Mouse (Mus musculus) kidney, postnatal 0 days (tissue): ENCODE results near the gene Upf3b. TPM values are rescaled to one million over a fixed set of nuclear protein-coding genes. Genes with fewer than 3 reads are reported as not detected.
"Not testable (repeated sequence)": the region's sequence is repeated elsewhere in the genome, so short reads cannot be mapped to it uniquely, and the experiment has no call there.

Source experiments
- ATAC-seq: fragments of 200-750 bp; cut with Nextera tagmentation; replicated peaks from 2 replicates; pipeline ENCODE4 v1.8.0; 2017; ENCODE audit warnings: low read depth, moderate number of reproducible peaks, moderate TSS enrichment, moderate library complexity; ENCODE audit not compliant: low FRiP score
- DNase-seq: peaks from one replicate; pipeline ENCODE4 v3.0.0-alpha.2; 2016; ENCODE audit warnings: low spot score
- H3K27ac ChIP-seq: fragments of 300-500 bp; sonication (generic); 2 replicates; pipeline ENCODE4 v1.5.1; 2014; ENCODE audit warnings: mild to moderate bottlenecking
- H3K27me3 ChIP-seq: fragments of 300-500 bp; sonication (generic); 2 replicates; pipeline ENCODE4 v1.6.1; 2014; ENCODE audit warnings: low read length, mixed read lengths; ENCODE audit not compliant: insufficient read depth
- H3K36me3 ChIP-seq: fragments of 300-500 bp; sonication (generic); 2 replicates; pipeline ENCODE4 v1.6.1; 2014; ENCODE audit warnings: low read length, mixed read lengths; ENCODE audit not compliant: insufficient read depth
- H3K4me1 ChIP-seq: fragments of 300-500 bp; sonication (generic); replicated peaks from 2 replicates; pipeline ENCODE4 v1.6.1; 2014; ENCODE audit warnings: antibody characterized with exemption, low read length, mixed read lengths; ENCODE audit not compliant: insufficient read depth
- H3K4me2 ChIP-seq: fragments of 300-500 bp; sonication (generic); 2 replicates; pipeline ENCODE4 v1.6.1; 2014; ENCODE audit warnings: mild to moderate bottlenecking, low read length, moderate library complexity, mixed read lengths
- H3K4me3 ChIP-seq: fragments of 300-500 bp; sonication (generic); replicated peaks from 2 replicates; pipeline ENCODE4 v1.5.1; 2014; ENCODE audit warnings: low read depth, low read length
- H3K9ac ChIP-seq: fragments of 300-500 bp; sonication (generic); 2 replicates; pipeline ENCODE4 v1.6.1; 2014; ENCODE audit warnings: low read depth, low read length
- H3K9me3 ChIP-seq: fragments of 300-500 bp; sonication (generic); replicated peaks from 2 replicates; pipeline ENCODE4 v1.6.1; 2016; ENCODE audit warnings: low read length, inconsistent platforms, mixed read lengths
- CTCF ChIP-seq: IDR thresholded peaks from 2 replicates; pipeline ENCODE4 v1.5.1; 2016; ENCODE audit warnings: antibody characterized with exemption, low read depth, mild to moderate bottlenecking, moderate library complexity
- WGBS: fragments of 180-500 bp; shearing (Covaris S2); extraction: QIAGEN DNeasy Blood & Tissue Kit; methylation state at CpG from one replicate; pipeline ENCODE4 v1.1.7; 2014; 5-methylcytosine and 5-hydroxymethylcytosine counted together
- polyA plus RNA-seq: library from polyadenylated mRNA; unstranded; fragments of >200 nt; fragmentation: Nextera tagmentation; extraction: Ambion mirVana; gene quantifications from 2 replicates; pipeline ENCODE4 v1.2.1, GENCODE M21; 2015

Gene Upf3b
- polyA plus RNA-seq, 1 experiment from 2014 or later = 17.2 TPM

DNA sequence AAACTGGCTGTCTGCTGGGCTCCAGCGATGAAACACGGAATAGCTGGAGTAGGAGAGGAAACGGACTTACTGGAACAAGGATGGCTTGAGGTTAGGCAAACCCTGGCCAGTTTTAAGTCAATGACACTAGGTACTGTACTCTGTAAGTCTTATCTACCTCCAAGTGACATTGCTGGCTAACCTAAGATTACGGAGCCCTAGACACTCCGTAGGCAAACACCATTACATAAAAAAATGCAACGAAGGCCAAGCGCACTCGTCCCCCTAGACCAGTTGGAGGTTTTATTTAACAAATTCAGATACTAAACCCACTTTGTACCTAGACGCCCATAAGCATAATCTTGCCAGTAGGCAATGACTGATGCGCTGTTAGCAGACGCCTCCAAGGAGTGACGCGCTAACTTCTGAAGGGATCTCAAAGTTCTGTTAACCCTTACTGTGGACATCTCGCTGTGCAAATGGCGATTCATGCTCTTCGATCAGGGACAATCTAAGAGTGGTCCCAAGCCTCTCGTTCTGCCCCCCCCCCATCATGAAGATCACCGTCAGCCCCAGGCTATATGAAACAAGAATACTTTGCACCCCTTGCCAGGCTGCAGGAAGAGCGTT, 25.7 kb downstream of the Upf3b start:
- H3K4me2 ChIP-seq = peak overlapping the region; percentile 62
- 26% methylated on average over 19 of the region's 19 CpGs for WGBS
- no peaks in the 10 kb centered on the region for H3K36me3 ChIP-seq
- H3K27ac ChIP-seq = peak overlapping the region; percentile 90
- peak; percentile 61 for DNase-seq
- ATAC-seq = 0 out of 2 replicates have a peak, but pooled peaks have one; percentile 19
- H3K9me3 ChIP-seq = no peaks in the 10 kb centered on the region
- H3K4me1 ChIP-seq = no peaks in the 10 kb centered on the region
- H3K9ac ChIP-seq = peak overlapping the region; percentile 77
- no peaks in the 10 kb centered on the region for H3K27me3 ChIP-seq
- no peak for TF ChIP-seq CTCF
- H3K4me3 ChIP-seq = peak overlapping the region; percentile 53

DNA sequence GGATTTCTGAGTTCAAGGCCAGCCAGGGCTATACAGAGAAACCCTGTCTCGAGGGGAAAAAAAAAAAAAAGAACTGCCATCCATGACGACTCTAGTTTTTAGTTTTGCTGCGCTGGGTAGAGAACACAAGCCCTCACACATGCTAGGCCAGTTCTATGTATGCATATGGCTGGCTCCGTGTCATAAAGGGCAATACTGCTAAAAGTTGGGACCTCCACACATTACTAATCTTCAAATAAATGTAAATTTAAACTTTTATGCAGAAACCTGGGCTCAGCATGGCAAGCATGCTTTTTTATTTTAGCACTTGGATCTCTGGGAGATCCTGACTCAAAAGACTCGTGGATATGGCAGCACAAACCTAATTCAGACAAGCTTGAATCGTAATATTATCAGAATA, 28.9 kb downstream of the Upf3b start:
- Histone ChIP-seq H3K36me3 (no peaks in the 10 kb centered on the region), H3K9ac (no peak overlapping the region), H3K4me2 (no peak overlapping the region), H3K4me3 (no peak overlapping the region), H3K27ac (no peak overlapping the region), H3K9me3 (no peaks in the 10 kb centered on the region), H3K4me1 (no peaks in the 10 kb centered on the region), H3K27me3 (no peaks in the 10 kb centered on the region)
- no peak for TF ChIP-seq CTCF
- ATAC-seq = no peak
- no peak for DNase-seq
- 60% methylated on average over 6 of the region's 6 CpGs for WGBS

DNA sequence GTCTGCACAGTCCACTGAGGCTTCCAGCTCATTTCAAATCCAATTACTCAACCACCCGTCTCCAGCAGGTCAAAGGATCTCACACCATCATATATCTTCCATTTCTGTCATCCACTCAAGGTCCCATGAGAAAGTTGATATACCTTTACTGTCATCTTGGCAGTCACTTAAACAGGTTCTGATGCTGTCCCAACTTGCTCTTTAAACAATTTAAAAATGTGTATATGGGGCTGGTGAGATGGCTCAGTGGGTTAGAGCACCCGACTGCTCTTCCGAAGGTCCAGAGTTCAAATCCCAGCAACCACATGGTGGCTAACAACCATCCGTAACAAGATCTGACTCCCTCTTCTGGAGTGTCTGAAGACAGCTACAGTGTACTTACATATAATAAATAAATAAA, 29.8 kb downstream of the Upf3b start:
- H3K4me1 ChIP-seq, DNase-seq, H3K27ac ChIP-seq, ATAC-seq, H3K4me3 ChIP-seq, H3K36me3 ChIP-seq, H3K9me3 ChIP-seq, H3K27me3 ChIP-seq, H3K9ac ChIP-seq, H3K4me2 ChIP-seq: not testable (repeated sequence)
- whole genome bisulfite sequencing = 58% methylated on average over 3 of the region's 4 CpGs

DNA sequence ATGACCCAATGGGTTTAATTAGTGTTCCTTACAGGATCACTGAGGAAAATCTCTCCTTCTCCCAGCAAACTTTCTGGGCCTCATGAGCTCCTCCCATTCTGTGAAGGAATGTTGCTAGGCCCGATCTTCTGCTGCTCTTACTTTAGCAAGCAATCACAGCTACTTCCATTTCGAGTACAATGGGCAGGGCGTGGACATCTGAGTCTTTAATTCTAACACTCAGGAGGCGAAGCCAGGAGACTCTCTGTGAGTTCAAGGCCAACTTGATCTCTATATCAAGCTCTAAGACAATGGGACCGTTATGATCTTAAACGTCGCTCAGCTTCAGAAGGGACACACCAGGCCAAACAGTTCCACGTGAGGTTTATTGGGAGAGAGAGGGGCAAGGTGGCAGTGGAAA, 33.5 kb downstream of the Upf3b start:
- no peak for DNase-seq
- Histone ChIP-seq H3K9ac (no peak overlapping the region), H3K4me1 (no peaks in the 10 kb centered on the region), H3K36me3 (no peaks in the 10 kb centered on the region), H3K9me3 (no peaks in the 10 kb centered on the region), H3K4me2 (no peak overlapping the region), H3K4me3 (no peak overlapping the region), H3K27me3 (no peaks in the 10 kb centered on the region), H3K27ac (no peak overlapping the region)
- TF ChIP-seq CTCF = no peak
- ATAC-seq = no peak
- WGBS = 80% methylated on average over 8 of the region's 8 CpGs

DNA sequence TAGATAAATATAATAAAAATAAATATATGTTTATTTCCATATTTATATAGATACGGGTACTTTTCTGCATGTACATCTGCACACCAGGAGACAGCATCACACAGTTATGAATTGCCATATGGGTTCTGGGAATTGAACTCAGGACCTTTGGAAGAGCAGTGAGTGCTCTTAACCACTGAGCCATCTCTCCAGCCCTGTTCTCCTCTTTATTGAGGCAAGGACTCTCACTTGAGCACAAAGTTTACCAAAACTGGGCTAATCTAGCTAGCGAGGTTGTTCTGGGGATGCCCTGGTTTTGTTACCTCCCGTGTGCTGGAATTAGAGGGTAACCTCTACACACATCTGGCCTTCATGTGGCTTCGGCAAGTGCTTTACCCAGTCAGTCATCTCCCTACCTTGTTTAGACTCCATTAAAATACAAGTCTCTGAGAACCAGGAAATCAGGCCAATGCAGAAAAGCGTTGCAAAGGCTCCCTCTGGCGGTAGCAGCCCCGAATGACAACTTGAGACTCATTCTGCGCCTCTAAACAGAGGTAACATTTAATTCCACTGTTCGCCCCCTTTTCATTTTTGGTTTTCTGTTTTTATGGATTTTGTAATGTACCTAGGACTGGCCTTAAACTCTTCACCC, 35.7 kb downstream of the Upf3b start:
- no peaks in the 10 kb centered on the region for H3K36me3 ChIP-seq
- no peak overlapping the region for H3K27ac ChIP-seq
- no peak overlapping the region for H3K4me2 ChIP-seq
- TF ChIP-seq CTCF = peak; percentile 85
- H3K9ac ChIP-seq = no peak overlapping the region
- no peak overlapping the region for H3K4me3 ChIP-seq
- H3K4me1 ChIP-seq = no peaks in the 10 kb centered on the region
- peak; percentile 54 for DNase-seq
- 39% methylated on average over 9 of the region's 9 CpGs for WGBS
- no peak for ATAC-seq
- H3K27me3 ChIP-seq = no peaks in the 10 kb centered on the region
- H3K9me3 ChIP-seq = no peaks in the 10 kb centered on the region

DNA sequence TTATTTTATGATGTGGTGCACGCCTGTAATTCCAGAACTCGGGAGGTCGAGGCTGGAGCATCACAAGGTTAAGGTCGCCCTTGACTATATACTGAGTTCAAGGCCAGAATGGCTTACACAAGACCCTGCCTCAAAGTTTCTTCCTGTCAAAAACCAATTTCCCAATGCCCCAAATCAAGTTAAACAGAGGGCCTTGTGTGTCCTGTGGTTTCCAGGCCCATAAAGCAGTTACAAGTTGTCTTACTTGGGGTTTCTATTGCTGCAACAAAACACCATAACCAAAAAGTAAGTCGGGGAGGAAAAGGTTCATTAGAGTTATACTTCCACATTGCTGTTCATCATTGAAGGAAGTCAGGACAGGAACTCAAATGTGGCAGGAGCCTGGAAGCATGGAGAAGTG, 41.4 kb downstream of the Upf3b start:
- Histone ChIP-seq H3K27ac (no peak overlapping the region), H3K36me3 (no peaks in the 10 kb centered on the region), H3K9me3 (no peaks in the 10 kb centered on the region), H3K27me3 (no peaks in the 10 kb centered on the region), H3K9ac (no peak overlapping the region), H3K4me1 (no peaks in the 10 kb centered on the region), H3K4me2 (no peak overlapping the region), H3K4me3 (no peak overlapping the region)
- ATAC-seq = no peak
- 80% methylated on average over 5 of the region's 5 CpGs for WGBS
- DNase-seq = no peak
- TF ChIP-seq CTCF = no peak

DNA sequence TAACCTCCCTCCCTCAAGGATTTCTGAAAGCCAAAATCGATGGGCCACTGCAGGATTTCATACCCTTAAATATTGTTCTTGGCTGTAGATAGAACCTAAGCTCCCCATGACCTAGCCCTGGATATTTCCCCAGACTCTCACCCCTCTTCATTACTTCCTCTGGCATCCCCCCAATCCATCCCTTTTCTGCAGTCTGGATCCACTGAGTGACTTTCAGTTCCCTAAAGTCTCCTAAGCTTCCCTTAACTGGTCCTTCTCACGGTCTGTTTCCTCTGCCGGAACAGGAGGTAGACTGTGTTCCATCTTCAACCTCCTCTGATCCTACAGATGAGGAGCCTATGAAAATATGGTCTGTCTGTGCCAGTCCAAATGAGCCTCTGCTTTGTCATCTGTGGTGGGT, 42.8 kb downstream of the Upf3b start:
- Histone ChIP-seq H3K27ac (no peak overlapping the region), H3K9ac (no peak overlapping the region), H3K9me3 (no peaks in the 10 kb centered on the region), H3K4me3 (no peak overlapping the region), H3K36me3 (no peaks in the 10 kb centered on the region), H3K4me1 (no peaks in the 10 kb centered on the region), H3K27me3 (no peaks in the 10 kb centered on the region), H3K4me2 (no peak overlapping the region)
- no peak for TF ChIP-seq CTCF
- ATAC-seq (no peak), DNase-seq (no peak)
- WGBS = 79% methylated on average over 3 of the region's 3 CpGs
